Mouse (Mus musculus) cerebellum, adult 8-10 months (tissue): ENCODE measurements around the gene Irf2bpl.

Source experiments
- DNase-seq: peaks from one replicate; pipeline ENCODE4 v3.0.0; 2022

The Irf2bpl gene

GRCm38 (mm10) chr12:86897769-86898273, 13.2 kb upstream of the Irf2bpl start:
- no peak for DNase-seq

- peak; percentile 34 for DNase-seq
Observed at GRCm38 (mm10) chr12:86896921-86897512, 12.4 kb upstream of the Irf2bpl start.

- no peak for DNase-seq
Observed at GRCm38 (mm10) chr12:86896441-86896890, 11.9 kb upstream of the Irf2bpl start.

GRCm38 (mm10) chr12:86895703-86896409, 11.3 kb upstream of the Irf2bpl start:
- DNase-seq = no peak

- DNase-seq = no peak
Observed at GRCm38 (mm10) chr12:86894841-86895428, 10.3 kb upstream of the Irf2bpl start.

GRCm38 (mm10) chr12:86894184-86894839, 9.7 kb upstream of the Irf2bpl start:
- DNase-seq = peak; percentile 97

GRCm38 (mm10) chr12:86893326-86894183, 9.0 kb upstream of the Irf2bpl start:
- no peak for DNase-seq

GRCm38 (mm10) chr12:86892711-86893311, 8.2 kb upstream of the Irf2bpl start:
- DNase-seq = no peak

GRCm38 (mm10) chr12:86891786-86892702, 7.4 kb upstream of the Irf2bpl start:
- peak; percentile 81 for DNase-seq

GRCm38 (mm10) chr12:86891454-86891785, 6.8 kb upstream of the Irf2bpl start:
- DNase-seq = no peak

GRCm38 (mm10) chr12:86890796-86891301, 6.3 kb upstream of the Irf2bpl start:
- DNase-seq = no peak

GRCm38 (mm10) chr12:86890091-86890720, 5.6 kb upstream of the Irf2bpl start:
- DNase-seq = no peak

- DNase-seq = no peak
Observed at GRCm38 (mm10) chr12:86889103-86889644, 4.6 kb upstream of the Irf2bpl start.

- peak; percentile 72 for DNase-seq
Observed at GRCm38 (mm10) chr12:86888130-86889069, 3.8 kb upstream of the Irf2bpl start.

GRCm38 (mm10) chr12:86887381-86888129, 3.0 kb upstream of the Irf2bpl start:
- DNase-seq = no peak

GRCm38 (mm10) chr12:86886446-86886965, 1.9 kb upstream of the Irf2bpl start:
- DNase-seq = no peak

GRCm38 (mm10) chr12:86885746-86886145, 1.1 kb upstream of the Irf2bpl start:
- DNase-seq = no peak

GRCm38 (mm10) chr12:86885336-86885735, 738 bp upstream of the Irf2bpl start:
- DNase-seq = no peak
